Comparison of ENCODE assay signal across 14 mouse cellular contexts in the genomic region with DNA sequence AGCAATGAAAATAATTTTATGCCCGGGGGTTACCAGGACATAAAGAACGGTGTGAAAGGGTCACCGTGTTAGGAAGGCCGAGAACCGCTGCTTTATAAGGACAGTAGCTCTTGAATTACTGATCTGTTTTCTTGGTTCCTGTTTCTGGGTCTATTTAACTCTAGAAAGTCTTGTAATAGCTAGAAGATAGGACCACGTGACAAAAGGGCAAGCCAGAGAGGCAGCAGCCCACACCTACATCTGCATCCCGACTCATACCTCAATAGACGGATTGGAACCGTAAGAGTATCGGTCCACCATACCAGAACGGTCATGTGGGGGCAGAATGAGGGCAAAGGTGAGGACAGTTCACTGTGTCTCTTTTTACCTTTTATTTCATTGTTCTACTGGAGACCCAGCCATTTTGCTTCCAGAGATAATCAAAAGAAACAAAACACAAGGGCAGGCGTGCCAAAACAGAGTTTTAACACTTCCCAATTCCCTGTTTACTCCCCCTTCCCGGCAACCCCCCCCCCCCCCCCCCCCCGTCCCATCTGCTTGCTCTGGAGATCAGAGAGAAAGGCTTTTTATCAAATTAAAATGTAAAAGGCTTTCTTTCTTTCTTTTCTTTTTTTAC. TPM values are rescaled to one million over a fixed set of nuclear protein-coding genes. Genes with fewer than 3 reads are reported as not detected.
DNase-seq lines count a peak whose midpoint lies in the region; ATAC-seq and TF ChIP-seq lines count a peak whose summit lies in the region.
"Had no signal": no experiment of that assay in that cellular context is flagged by ENCODE, and none has a peak within 500 bp of the region (broad histone marks: within the 10 kb centered on the region; RNA-seq: fewer than 3 reads in every experiment).

No protein-coding gene starts in this region.

- H3K36me3 ChIP-seq in lung, embryonic 15.5 days = no peaks in the 10 kb centered on the region

- H3K9ac ChIP-seq in lung, embryonic 15.5 days = no peak overlapping the region

- H3K27ac ChIP-seq in gastrocnemius, adult 2 months = peak overlapping the region; percentile 46
- H3K27ac ChIP-seq in lung, embryonic 15.5 days = peak overlapping the region; percentile 44; the same call in 1 of the 2 replicates
- H3K27ac ChIP-seq in brown adipose tissue, adult 24 weeks (replicated peaks; ENCODE audit: low read depth, low read length) = peak overlapping the region; percentile 55

- intact Hi-C loops in gastrocnemius, adult 2 months (cut with DNase I) = no loop called here
- intact Hi-C loops in gastrocnemius, postnatal 36 days (cut with DNase I) = no loop called here

- peak; percentile 8 for DNase-seq in gastrocnemius, adult 2 months
- no peak for DNase-seq in gastrocnemius, postnatal 25 days
- DNase-seq in lung, adult 2 months = no peak
- no peak for DNase-seq in frontal cortex, postnatal 14 days (ENCODE audit: low spot score in 2 of 2)
- no peak for DNase-seq in gastrocnemius, postnatal 36 days
- DNase-seq: gastrocnemius, postnatal 10 days; thymus, postnatal 25 days had no signal

- no peak for ATAC-seq in lung, embryonic 15.5 days (ENCODE audit: borderline replicate concordance, extremely low read depth, low FRiP score, low TSS enrichment)
- ATAC-seq in monocyte, adult 5-6 weeks (replicated peaks; ENCODE audit: insufficient number of reproducible peaks, low FRiP score, low TSS enrichment, poor library complexity, severe bottlenecking) = 0 out of 2 replicates have a peak, but pooled peaks have one; percentile 16

- TF ChIP-seq CTCF in gastrocnemius, adult 2 months (IDR thresholded peaks at IDR 0.05) = no peak
- no peak for TF ChIP-seq CTCF in lung, adult 2 months (IDR thresholded peaks at IDR 0.05; ENCODE audit: insufficient read depth, low read length)

- peak overlapping the region; percentile 24; the same call in 1 of the 2 replicates for H3K4me2 ChIP-seq in lung, embryonic 15.5 days

- H3K4me3 ChIP-seq in gastrocnemius, adult 2 months = no peak overlapping the region; the same call in 1 of the 2 replicates
- H3K4me3 ChIP-seq in lung, embryonic 15.5 days = no peak overlapping the region
- no peak overlapping the region for H3K4me3 ChIP-seq in lung, adult 2 months (replicated peaks; ENCODE audit: extremely low read depth, low read depth, low read length)
- no peak overlapping the region for H3K4me3 ChIP-seq in brown adipose tissue, adult 24 weeks (ENCODE audit: insufficient read depth, low read depth, low read length)

- peaks cover 5% of the 10 kb centered on the region for H3K4me1 ChIP-seq in lung, embryonic 15.5 days
- H3K4me1 ChIP-seq in lung, adult 2 months (ENCODE audit: control insufficient read depth, insufficient read depth, low read length) = no peaks in the 10 kb centered on the region
- peaks cover 4% of the 10 kb centered on the region; the same call in 1 of the 2 replicates for H3K4me1 ChIP-seq in brown adipose tissue, adult 24 weeks (ENCODE audit: control insufficient read depth, insufficient read depth, insufficient read length, low read length)

- no peaks in the 10 kb centered on the region for H3K27me3 ChIP-seq in lung, embryonic 15.5 days

- no peak for TF ChIP-seq POLR2A in lung, adult 2 months (IDR thresholded peaks at IDR 0.05; ENCODE audit: borderline replicate concordance, extremely low read depth, low read depth, low read length)

- H3K9me3 ChIP-seq in lung, embryonic 15.5 days = no peaks in the 10 kb centered on the region

- 64% methylated on average over 14 of the region's 14 CpGs for WGBS in lung, embryonic 15.5 days
- 76% methylated on average over 13 of the region's 14 CpGs for WGBS in lung, adult 2 months

RNA-seq across cellular contexts. Expression of a gene that starts 27.7 kb away (rescaled TPM):
- total RNA-seq in gastrocnemius, adult 2 months (2021) = 10 to 100 TPM; 21.4 to 23.6 TPM
- 10 to 100 TPM; 12.3 to 13.0 TPM for total RNA-seq in gastrocnemius, postnatal 25 days (2021)
- 1.4 and 1.8 TPM in 2 replicates for polyA plus RNA-seq in lung, embryonic 15.5 days (2015; fragmentation: Nextera tagmentation; extraction: Ambion mirVana)
- 2.9 and 4.0 TPM in 2 replicates for polyA plus RNA-seq in lung, adult 2 months (2012; rRNA removed)
- 2.4 and 2.8 TPM in 2 replicates for polyA plus RNA-seq in brown adipose tissue, adult 24 weeks (2012; ENCODE audit: insufficient read depth, insufficient read length, missing spikeins)
- 2.8 to 7.0 TPM (median 4.5 TPM) in 3 replicates for total RNA-seq in monocyte, adult 5-6 weeks (2017)
- 10 to 100 TPM; 17.5 to 23.4 TPM for total RNA-seq in gastrocnemius, postnatal 36 days (2021)

RNA-seq across cellular contexts. Expression of a gene that starts 42.1 kb away (rescaled TPM):
- not detected for total RNA-seq in gastrocnemius, adult 2 months (2021)
- not detected for total RNA-seq in gastrocnemius, postnatal 25 days (2021)
- polyA plus RNA-seq in lung, embryonic 15.5 days (2015; fragmentation: Nextera tagmentation; extraction: Ambion mirVana) = not detected in 2 replicates
- polyA plus RNA-seq in lung, adult 2 months (2012; rRNA removed) = 0.57 and 1.1 TPM in 2 replicates
- polyA plus RNA-seq in brown adipose tissue, adult 24 weeks (2012; ENCODE audit: insufficient read depth, insufficient read length, missing spikeins) = not detected in 2 replicates
- total RNA-seq in monocyte, adult 5-6 weeks (2017) = 2.7 to 7.2 TPM in 2 of 3 replicates, not detected in the other
- total RNA-seq in gastrocnemius, postnatal 36 days (2021) = not detected
- total RNA-seq: left cerebral cortex, postnatal 25 days had no signal
- polyA plus RNA-seq: heart, postnatal 0 days had no signal

RNA-seq across cellular contexts. Expression of a gene that starts 55.5 kb away (rescaled TPM):
- total RNA-seq in gastrocnemius, adult 2 months (2021) = not detected
- total RNA-seq in gastrocnemius, postnatal 25 days (2021) = not detected
- polyA plus RNA-seq in lung, embryonic 15.5 days (2015; fragmentation: Nextera tagmentation; extraction: Ambion mirVana) = 0.11 and 0.20 TPM in 2 replicates
- 0.43 and 0.56 TPM in 2 replicates for polyA plus RNA-seq in lung, adult 2 months (2012; rRNA removed)
- not detected in 2 replicates for polyA plus RNA-seq in brown adipose tissue, adult 24 weeks (2012; ENCODE audit: insufficient read depth, insufficient read length, missing spikeins)
- total RNA-seq in monocyte, adult 5-6 weeks (2017) = 0.67 TPM in 1 of 3 replicates, not detected in the others
- not detected for total RNA-seq in gastrocnemius, postnatal 36 days (2021)
- total RNA-seq: gastrocnemius, postnatal 10 days had no signal

RNA-seq across cellular contexts. Expression of a gene that starts 59.8 kb away (rescaled TPM):
- 1 to 10 TPM; 1.0 to 5.0 TPM for total RNA-seq in gastrocnemius, adult 2 months (2021)
- 1 to 10 TPM; 1.3 to 2.0 TPM for total RNA-seq in gastrocnemius, postnatal 25 days (2021)
- not detected in 2 replicates for polyA plus RNA-seq in lung, embryonic 15.5 days (2015; fragmentation: Nextera tagmentation; extraction: Ambion mirVana)
- not detected in 2 replicates for polyA plus RNA-seq in lung, adult 2 months (2012; rRNA removed)
- 1.5 and 2.0 TPM in 2 replicates for polyA plus RNA-seq in brown adipose tissue, adult 24 weeks (2012; ENCODE audit: insufficient read depth, insufficient read length, missing spikeins)
- not detected in 3 replicates for total RNA-seq in monocyte, adult 5-6 weeks (2017)
- total RNA-seq in gastrocnemius, postnatal 36 days (2021) = 1 to 10 TPM; 2.2 TPM
- total RNA-seq: gastrocnemius, postnatal 10 days; left cerebral cortex, postnatal 25 days had no signal
- polyA plus RNA-seq: brain, embryonic 14.5 days; spleen, adult 2 months had no signal
